Mouse (Mus musculus): ENCODE data around the gene Fuz. TPM values are rescaled to one million over a fixed set of nuclear protein-coding genes. Genes with fewer than 3 reads are reported as not detected.

Fuz gene
- polyA plus RNA-seq, 1 experiment from 2014 or later: 24.8 TPM

- peak overlapping the region; percentile 66 for H3K4me3 ChIP-seq
- peaks cover 78% of the 10 kb centered on the region for H3K4me1 ChIP-seq
- peak; percentile 49 for DNase-seq (ENCODE audit: extremely low spot score, low spot score)
- H3K27me3 ChIP-seq (ENCODE audit: poor library complexity, severe bottlenecking): no peaks in the 10 kb centered on the region
- H3K27ac ChIP-seq: peak overlapping the region; percentile 91
- WGBS: 36% methylated on average over 26 of the region's 26 CpGs
- H3K36me3 ChIP-seq (replicated peaks): peaks cover 27% of the 10 kb centered on the region
- H3K9me3 ChIP-seq: no peaks in the 10 kb centered on the region
Measured at GRCm38 (mm10) chr7:44853596-44854355, 42.1 kb upstream of the Fuz start.

DNA sequence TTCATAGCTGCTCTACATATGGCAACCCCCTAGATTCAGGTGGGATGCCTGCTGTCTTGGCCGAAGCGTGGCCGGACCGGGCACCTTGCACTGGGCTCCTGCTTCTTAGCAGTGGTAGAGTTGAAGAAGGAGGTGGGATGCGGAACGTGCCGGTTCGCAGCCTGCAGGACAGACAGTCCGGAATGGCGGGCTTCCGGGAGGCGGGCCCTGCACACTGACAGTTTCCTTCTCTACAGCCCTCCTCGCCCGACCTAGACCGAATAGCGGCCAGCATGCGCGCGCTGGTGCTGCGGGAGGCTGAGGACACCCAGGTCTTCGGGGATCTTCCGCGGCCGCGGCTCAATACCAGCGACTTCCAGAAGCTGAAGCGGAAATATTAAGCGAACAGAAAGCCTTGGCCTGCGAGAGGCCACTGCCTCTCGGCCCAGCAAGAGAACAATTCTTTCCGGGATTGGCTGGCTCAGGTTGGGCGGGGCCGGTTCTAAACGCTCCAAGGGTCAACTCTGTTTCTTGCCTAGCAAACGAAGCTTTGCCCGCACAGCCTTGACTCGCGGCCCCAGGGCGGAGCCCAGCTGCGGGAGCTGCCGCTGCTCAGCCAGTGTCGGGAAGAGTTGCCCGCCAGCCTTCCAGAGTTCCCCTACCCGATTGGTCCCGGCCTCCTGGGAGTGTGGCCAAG is 41.4 kb upstream of the Fuz start:
- WGBS: 3% methylated on average over 45 of the region's 45 CpGs
- H3K27ac ChIP-seq: peak overlapping the region; percentile 91
- H3K9me3 ChIP-seq: no peaks in the 10 kb centered on the region
- no peaks in the 10 kb centered on the region for H3K27me3 ChIP-seq (ENCODE audit: poor library complexity, severe bottlenecking)
- H3K4me1 ChIP-seq: peaks cover 78% of the 10 kb centered on the region
- peak overlapping the region; percentile 66 for H3K4me3 ChIP-seq
- peaks cover 27% of the 10 kb centered on the region for H3K36me3 ChIP-seq (replicated peaks)
- peak; percentile 78 for DNase-seq (ENCODE audit: extremely low spot score, low spot score)

DNA sequence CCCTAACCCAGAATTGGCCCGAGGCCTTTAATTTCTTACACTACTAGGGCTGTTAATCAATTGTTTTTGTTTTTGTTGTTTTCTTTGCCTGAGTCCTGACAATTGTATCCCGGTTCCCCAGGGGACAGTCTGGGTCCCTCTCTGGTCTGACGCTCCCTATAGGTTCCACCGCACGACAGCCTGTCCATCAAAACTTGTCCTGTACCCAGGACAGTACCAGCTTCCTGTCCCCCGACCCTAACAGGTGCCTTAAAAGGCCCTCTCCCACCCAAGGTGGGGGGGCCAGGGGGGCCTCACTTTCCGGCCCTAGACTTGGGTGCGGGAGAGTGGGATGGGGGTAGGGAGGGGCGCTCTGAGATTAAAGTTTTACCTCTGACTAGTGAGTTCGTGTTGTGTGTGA is 40.8 kb upstream of the Fuz start:
- Histone ChIP-seq H3K4me3 (peak overlapping the region; percentile 66), H3K36me3 (replicated peaks) (peaks cover 33% of the 10 kb centered on the region), H3K9me3 (no peaks in the 10 kb centered on the region), H3K27me3 (ENCODE audit: poor library complexity, severe bottlenecking) (no peaks in the 10 kb centered on the region), H3K27ac (peak overlapping the region; percentile 91), H3K4me1 (peaks cover 78% of the 10 kb centered on the region)
- 48% methylated on average over 10 of the region's 10 CpGs for WGBS
- no peak for DNase-seq (ENCODE audit: extremely low spot score, low spot score)

DNA sequence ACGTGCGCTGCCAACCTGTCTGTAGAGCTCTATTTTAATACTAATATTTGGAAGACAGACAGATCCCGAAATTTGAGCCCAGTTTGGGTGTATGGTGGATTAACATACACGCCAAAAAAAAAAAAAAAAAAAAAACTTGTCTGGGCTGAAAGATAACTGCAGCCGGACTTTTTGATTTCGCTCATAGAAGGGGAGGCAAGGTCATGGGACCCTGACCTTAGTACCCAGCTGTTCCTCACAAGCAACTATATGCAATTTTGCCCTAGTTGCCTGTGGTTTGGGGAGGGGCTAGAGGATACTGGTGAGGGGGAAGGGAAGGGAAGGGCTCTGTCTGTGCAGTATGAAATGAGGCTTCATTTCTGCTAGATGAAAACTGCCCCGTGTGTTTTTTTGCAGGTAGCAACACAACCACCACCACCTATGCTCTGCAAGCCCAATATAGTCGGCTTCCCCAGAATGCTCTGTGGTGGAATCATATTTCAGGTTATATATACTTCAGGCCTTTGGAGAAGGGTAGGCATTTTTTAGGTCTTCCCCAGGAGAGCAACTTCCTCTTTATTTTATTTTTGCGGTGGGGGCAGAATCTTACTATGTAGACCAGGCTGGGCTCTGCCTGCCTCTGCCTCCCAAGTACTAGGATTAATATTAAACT is 39.5 kb upstream of the Fuz start:
- no peaks in the 10 kb centered on the region for H3K27me3 ChIP-seq (ENCODE audit: poor library complexity, severe bottlenecking)
- peak overlapping the region; percentile 94 for H3K27ac ChIP-seq
- no peaks in the 10 kb centered on the region for H3K9me3 ChIP-seq
- DNase-seq (ENCODE audit: extremely low spot score, low spot score): no peak
- H3K4me3 ChIP-seq: peak overlapping the region; percentile 93
- peaks cover 44% of the 10 kb centered on the region for H3K36me3 ChIP-seq (replicated peaks)
- H3K4me1 ChIP-seq: peaks cover 78% of the 10 kb centered on the region
- WGBS: 71% methylated on average over 9 of the region's 9 CpGs

DNA sequence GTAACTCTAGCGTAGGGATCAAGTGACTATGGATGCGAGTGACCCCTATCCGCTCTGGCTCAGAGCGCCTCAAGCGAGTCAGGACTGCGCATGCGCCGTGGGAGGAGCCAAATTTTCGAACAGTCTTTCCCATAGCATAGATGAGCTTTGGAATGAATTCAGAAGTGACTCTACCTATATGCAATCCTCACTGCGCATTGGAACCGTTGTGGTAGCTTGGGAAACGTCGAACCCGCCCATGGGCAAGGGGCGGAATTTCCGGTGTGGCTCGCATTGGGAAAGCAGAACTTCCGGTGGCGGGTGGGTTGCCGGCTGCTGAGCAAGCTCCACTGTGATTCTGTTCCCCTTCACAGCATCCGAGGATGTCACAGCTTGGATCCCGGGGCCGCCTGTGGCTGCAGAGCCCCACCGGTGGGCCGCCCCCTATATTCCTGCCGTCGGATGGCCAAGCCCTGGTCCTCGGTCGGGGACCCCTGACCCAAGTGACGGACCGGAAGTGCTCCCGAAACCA is 38.8 kb upstream of the Fuz start, which contains the start of gene Pnkp:
Pnkp (plus strand) TSS at position 98 of the 511 bp plus-strand sequence.
- Histone ChIP-seq H3K27ac (peak within 1 kb of the TSS; percentile 94), H3K4me3 (peak within 1 kb of the TSS; percentile 93), H3K4me1 (peaks cover 79% of the 10 kb centered on the region), H3K9me3 (no peaks in the 10 kb centered on the region), H3K36me3 (replicated peaks) (peaks cover 46% of the 10 kb centered on the region), H3K27me3 (ENCODE audit: poor library complexity, severe bottlenecking) (no peaks in the 10 kb centered on the region)
- DNase-seq (ENCODE audit: extremely low spot score, low spot score): peak; percentile 89
- under 1% methylated on average over 32 of the region's 32 CpGs for WGBS

DNA sequence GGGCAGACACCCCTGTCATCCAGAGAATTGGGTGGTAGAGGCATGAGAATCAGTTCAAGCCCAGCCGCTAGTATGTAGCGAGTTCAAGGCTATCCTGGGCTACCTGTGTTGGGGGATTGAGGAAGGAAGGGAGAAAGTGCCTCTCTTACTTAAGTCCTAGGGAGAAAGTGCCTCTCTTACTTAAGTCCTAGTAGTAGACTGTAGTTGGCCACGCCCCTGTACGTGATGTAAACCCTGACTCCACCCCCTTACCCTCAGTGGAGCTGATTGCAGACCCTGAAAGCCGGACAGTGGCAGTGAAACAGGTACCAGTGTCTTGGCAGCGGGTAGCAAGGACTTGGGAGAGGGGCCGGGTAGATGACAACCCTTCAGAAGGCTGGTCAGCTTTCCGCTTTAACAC is 38.0 kb upstream of the Fuz start:
- Histone ChIP-seq H3K36me3 (replicated peaks) (peaks cover 47% of the 10 kb centered on the region), H3K27me3 (ENCODE audit: poor library complexity, severe bottlenecking) (no peaks in the 10 kb centered on the region), H3K4me3 (peak overlapping the region; percentile 93), H3K4me1 (peaks cover 73% of the 10 kb centered on the region), H3K9me3 (no peaks in the 10 kb centered on the region), H3K27ac (peak overlapping the region; percentile 94)
- WGBS: 27% methylated on average over 8 of the region's 8 CpGs
- DNase-seq (ENCODE audit: extremely low spot score, low spot score): no peak

GRCm38 (mm10) chr7:44859896-44860295 is 36.0 kb upstream of the Fuz start:
- Histone ChIP-seq H3K36me3 (replicated peaks) (peaks cover 59% of the 10 kb centered on the region), H3K9me3 (no peaks in the 10 kb centered on the region), H3K27me3 (ENCODE audit: poor library complexity, severe bottlenecking) (no peaks in the 10 kb centered on the region), H3K4me3 (peak overlapping the region; percentile 24; the same call in 1 of the 2 replicates), H3K27ac (no peak overlapping the region), H3K4me1 (peaks cover 60% of the 10 kb centered on the region)
- WGBS: 92% methylated on average over 11 of the region's 11 CpGs
- no peak for DNase-seq (ENCODE audit: extremely low spot score, low spot score)

DNA sequence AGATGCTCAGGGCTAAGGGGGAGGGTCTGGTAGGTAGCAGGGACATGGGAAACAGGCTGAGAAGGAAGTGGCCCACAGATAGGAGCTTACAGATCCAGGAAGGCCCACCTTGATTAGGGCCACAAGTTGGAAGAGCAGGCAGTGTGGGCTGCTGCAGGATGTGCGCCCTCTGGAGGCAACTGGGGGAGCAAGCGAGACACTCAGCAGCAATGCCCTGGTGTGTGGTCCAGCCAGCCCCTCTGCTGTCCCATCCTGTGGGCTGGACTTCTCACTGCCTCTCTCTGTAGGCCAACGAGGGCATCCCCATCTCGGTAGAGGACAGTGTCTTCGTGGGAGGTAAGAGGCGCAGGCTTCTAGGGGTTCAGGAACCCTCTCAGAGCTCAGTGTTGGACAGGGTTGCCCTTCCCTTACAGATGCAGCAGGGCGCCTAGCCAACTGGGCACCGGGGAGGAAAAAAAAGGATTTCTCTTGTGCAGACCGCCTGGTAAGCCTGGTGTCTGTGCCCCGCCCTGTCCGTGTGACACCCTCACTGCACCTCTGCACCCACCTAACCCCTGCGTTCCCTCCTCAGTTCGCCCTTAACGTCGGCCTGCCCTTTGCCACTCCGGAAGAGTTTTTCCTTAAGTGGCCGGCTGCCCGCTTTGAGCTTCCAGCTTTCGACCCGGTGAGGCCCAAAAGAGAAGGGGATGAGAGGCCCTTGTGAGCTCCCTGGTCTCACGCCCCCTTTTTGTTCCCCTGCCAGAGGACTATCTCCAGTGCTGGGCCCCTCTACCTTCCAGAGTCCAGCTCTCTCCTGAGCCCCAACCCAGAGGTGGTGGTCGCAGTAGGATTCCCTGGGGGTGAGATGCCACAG is 35.1 kb upstream of the Fuz start:
- Histone ChIP-seq H3K27me3 (ENCODE audit: poor library complexity, severe bottlenecking) (no peaks in the 10 kb centered on the region), H3K4me1 (peaks cover 59% of the 10 kb centered on the region), H3K4me3 (peak overlapping the region; percentile 24; the same call in 1 of the 2 replicates), H3K9me3 (no peaks in the 10 kb centered on the region), H3K27ac (peak overlapping the region; percentile 69), H3K36me3 (replicated peaks) (peaks cover 68% of the 10 kb centered on the region)
- DNase-seq (ENCODE audit: extremely low spot score, low spot score): peak; percentile 74
- 61% methylated on average over 22 of the region's 22 CpGs for WGBS

DNA sequence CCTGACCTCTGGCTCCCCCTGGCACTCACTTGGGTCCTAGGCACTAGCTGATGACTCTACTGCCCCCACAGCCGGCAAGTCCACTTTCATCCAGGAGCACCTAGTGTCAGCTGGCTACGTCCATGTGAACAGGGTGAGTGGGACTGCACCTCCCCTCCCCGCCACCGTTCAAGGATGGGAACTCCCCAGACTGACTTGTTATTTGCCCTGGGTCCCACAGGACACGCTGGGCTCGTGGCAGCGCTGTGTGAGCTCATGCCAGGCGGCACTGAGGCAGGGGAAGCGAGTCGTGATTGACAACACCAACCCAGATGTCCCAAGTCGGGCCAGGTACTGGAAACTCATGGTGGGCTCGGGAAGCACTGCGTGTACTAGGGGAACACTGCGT is 34.5 kb upstream of the Fuz start:
- no peak for DNase-seq (ENCODE audit: extremely low spot score, low spot score)
- Histone ChIP-seq H3K27ac (peak overlapping the region; percentile 69), H3K27me3 (ENCODE audit: poor library complexity, severe bottlenecking) (no peaks in the 10 kb centered on the region), H3K9me3 (no peaks in the 10 kb centered on the region), H3K4me1 (peaks cover 60% of the 10 kb centered on the region), H3K4me3 (peak overlapping the region; percentile 8; the same call in 1 of the 2 replicates), H3K36me3 (replicated peaks) (peaks cover 74% of the 10 kb centered on the region)
- 90% methylated on average over 14 of the region's 14 CpGs for WGBS

- 94% methylated on average over 8 of the region's 8 CpGs for WGBS
- no peaks in the 10 kb centered on the region for H3K27me3 ChIP-seq (ENCODE audit: poor library complexity, severe bottlenecking)
- no peak overlapping the region for H3K27ac ChIP-seq
- peaks cover 61% of the 10 kb centered on the region for H3K4me1 ChIP-seq
- H3K4me3 ChIP-seq: peak overlapping the region; percentile 8; the same call in 1 of the 2 replicates
- H3K36me3 ChIP-seq (replicated peaks): peaks cover 84% of the 10 kb centered on the region
- no peaks in the 10 kb centered on the region for H3K9me3 ChIP-seq
- no peak for DNase-seq (ENCODE audit: extremely low spot score, low spot score)
Measured at GRCm38 (mm10) chr7:44862434-44862833, 33.4 kb upstream of the Fuz start.

GRCm38 (mm10) chr7:44863210-44863609 is 32.7 kb upstream of the Fuz start:
- Histone ChIP-seq H3K36me3 (replicated peaks) (peaks cover 91% of the 10 kb centered on the region), H3K4me1 (peaks cover 61% of the 10 kb centered on the region), H3K27me3 (ENCODE audit: poor library complexity, severe bottlenecking) (no peaks in the 10 kb centered on the region), H3K4me3 (peak overlapping the region; percentile 8; the same call in 1 of the 2 replicates), H3K27ac (no peak overlapping the region), H3K9me3 (no peaks in the 10 kb centered on the region)
- 93% methylated on average over 14 of the region's 14 CpGs for WGBS
- no peak for DNase-seq (ENCODE audit: extremely low spot score, low spot score)

- H3K4me1 ChIP-seq: peaks cover 60% of the 10 kb centered on the region
Measured at GRCm38 (mm10) chr7:44863982-44864494, 31.8 kb upstream of the Fuz start.

More at GRCm38 (mm10) chr7:44863982-44864494, 31.8 kb upstream of the Fuz start:
- WGBS: 90% methylated on average over 11 of the region's 11 CpGs
- H3K9me3 ChIP-seq: no peaks in the 10 kb centered on the region
- no peak for DNase-seq (ENCODE audit: extremely low spot score, low spot score)
- H3K4me3 ChIP-seq: peak overlapping the region; percentile 19
- H3K27ac ChIP-seq: no peak overlapping the region
- H3K36me3 ChIP-seq (replicated peaks): peaks cover 89% of the 10 kb centered on the region
- no peaks in the 10 kb centered on the region for H3K27me3 ChIP-seq (ENCODE audit: poor library complexity, severe bottlenecking)

Measured in forebrain, embryonic 10.5 days (tissue).